Mouse (Mus musculus) liver, embryonic 11.5 days (tissue): ENCODE measurements around the gene Slc25a33. TPM values are rescaled to one million over a fixed set of nuclear protein-coding genes. Genes with fewer than 3 reads are reported as not detected.

ENCODE experiments used
- ATAC-seq: fragments of 200-750 bp; cut with Nextera tagmentation; replicated peaks from 2 replicates; pipeline ENCODE4 v1.8.0; 2017; ENCODE audit warnings: moderate number of reproducible peaks, mild to moderate bottlenecking, moderate TSS enrichment, moderate library complexity; ENCODE audit not compliant: low FRiP score
- DNase-seq: peaks from one replicate; pipeline ENCODE4 v3.0.0-alpha.2; 2017; ENCODE audit warnings: low spot score
- H3K27ac ChIP-seq: fragments of 300-500 bp; sonication (generic); 2 replicates; pipeline ENCODE4 v1.5.1; 2014; ENCODE audit warnings: mild to moderate bottlenecking, low read depth, low read length, control low read depth
- H3K27me3 ChIP-seq: fragments of 300-500 bp; sonication (generic); replicated peaks from 2 replicates; pipeline ENCODE4 v1.6.1; 2014; ENCODE audit warnings: low read length, mixed read lengths; ENCODE audit not compliant: control insufficient read depth, insufficient read depth
- H3K36me3 ChIP-seq: fragments of 300-500 bp; sonication (generic); 2 replicates; pipeline ENCODE4 v1.6.1; 2014; ENCODE audit warnings: mild to moderate bottlenecking, low read length, moderate library complexity, mixed read lengths; ENCODE audit not compliant: control insufficient read depth, insufficient read depth
- H3K4me1 ChIP-seq: fragments of 300-500 bp; sonication (generic); replicated peaks from 2 replicates; pipeline ENCODE4 v1.6.1; 2014; ENCODE audit warnings: low read length, mixed read lengths; ENCODE audit not compliant: control insufficient read depth, insufficient read depth
- H3K4me2 ChIP-seq: fragments of 300-500 bp; sonication (generic); 2 replicates; pipeline ENCODE4 v1.6.1; 2014; ENCODE audit warnings: mild to moderate bottlenecking, control low read depth, moderate library complexity
- H3K4me3 ChIP-seq: fragments of 300-500 bp; sonication (generic); 2 replicates; pipeline ENCODE4 v1.5.1; 2014; ENCODE audit warnings: low read depth, low read length, control low read depth
- H3K9ac ChIP-seq: fragments of 300-500 bp; sonication (generic); 2 replicates; pipeline ENCODE4 v1.6.1; 2014; ENCODE audit warnings: low read depth, low read length, control low read depth
- H3K9me3 ChIP-seq: fragments of 300-500 bp; sonication (generic); 2 replicates; pipeline ENCODE4 v1.6.1; 2016; ENCODE audit warnings: low read length, inconsistent platforms, mixed read lengths; ENCODE audit not compliant: control insufficient read depth
- WGBS: fragments of 180-500 bp; shearing (Covaris S2); extraction: QIAGEN DNeasy Blood & Tissue Kit; methylation state at CpG from one replicate; pipeline ENCODE4 v1.1.7; 2014; 5-methylcytosine and 5-hydroxymethylcytosine counted together
- polyA plus RNA-seq: library from polyadenylated mRNA; unstranded; fragments of >200 nt; fragmentation: Nextera tagmentation; extraction: Ambion mirVana; gene quantifications from 2 replicates; pipeline ENCODE4 v1.2.1, GENCODE M21; 2014

The Slc25a33 gene
- polyA plus RNA-seq, 1 experiment from 2014 or later = 23.2 TPM

- 17% methylated on average over 5 of the region's 5 CpGs for WGBS
- Histone ChIP-seq H3K27me3 (no peaks in the 10 kb centered on the region), H3K9me3 (no peaks in the 10 kb centered on the region), H3K36me3 (peaks cover 5% of the 10 kb centered on the region; the same call in 1 of the 2 replicates), H3K4me3 (no peak overlapping the region), H3K4me1 (no peaks in the 10 kb centered on the region), H3K9ac (no peak overlapping the region), H3K4me2 (no peak overlapping the region), H3K27ac (no peak overlapping the region)
- no peak for DNase-seq
- ATAC-seq = peak; percentile 86
Observed at GRCm38 (mm10) chr4:149710510-149710909, 63.6 kb downstream of the Slc25a33 start.

GRCm38 (mm10) chr4:149705941-149706340, 68.1 kb downstream of the Slc25a33 start:
- H3K4me2 ChIP-seq = no peak overlapping the region
- no peaks in the 10 kb centered on the region for H3K9me3 ChIP-seq
- H3K27me3 ChIP-seq = no peaks in the 10 kb centered on the region
- ATAC-seq (no peak), DNase-seq (no peak)
- no peak overlapping the region for H3K27ac ChIP-seq
- H3K4me3 ChIP-seq = no peak overlapping the region
- H3K4me1 ChIP-seq = 0 out of 2 replicates have a peak, but pooled peaks cover 7% of the 10 kb centered on the region
- WGBS = 88% methylated on average over 8 of the region's 8 CpGs
- no peaks in the 10 kb centered on the region for H3K36me3 ChIP-seq
- no peak overlapping the region for H3K9ac ChIP-seq

- H3K9me3 ChIP-seq = no peaks in the 10 kb centered on the region
Observed at GRCm38 (mm10) chr4:149705298-149705697, 68.8 kb downstream of the Slc25a33 start.

GRCm38 (mm10) chr4:149702210-149702979, 71.7 kb downstream of the Slc25a33 start, which contains the start of gene Pik3cd:
Gene Pik3cd, minus strand, starts transcription at chr4:149702571.
- no peak for DNase-seq
- peaks cover 8% of the 10 kb centered on the region for H3K4me1 ChIP-seq
- 40% methylated on average over 19 of the region's 19 CpGs for WGBS
- no peak within 1 kb of the TSS for H3K27ac ChIP-seq
- H3K36me3 ChIP-seq = no peaks in the 10 kb centered on the region
- H3K4me2 ChIP-seq = peak within 1 kb of the TSS; percentile 15
- no peaks in the 10 kb centered on the region for H3K27me3 ChIP-seq
- no peak within 1 kb of the TSS for H3K4me3 ChIP-seq
- H3K9ac ChIP-seq = no peak within 1 kb of the TSS
- H3K9me3 ChIP-seq = no peaks in the 10 kb centered on the region
- ATAC-seq = no peak

More at GRCm38 (mm10) chr4:149705298-149705697, 68.8 kb downstream of the Slc25a33 start:
- no peak overlapping the region for H3K4me2 ChIP-seq
- H3K4me1 ChIP-seq = 0 out of 2 replicates have a peak, but pooled peaks cover 7% of the 10 kb centered on the region
- DNase-seq (no peak), ATAC-seq (no peak)
- no peak overlapping the region for H3K9ac ChIP-seq
- no peak overlapping the region for H3K4me3 ChIP-seq
- H3K27me3 ChIP-seq = no peaks in the 10 kb centered on the region
- no peak overlapping the region for H3K27ac ChIP-seq
- WGBS = 47% methylated on average over 7 of the region's 7 CpGs
- no peaks in the 10 kb centered on the region for H3K36me3 ChIP-seq

GRCm38 (mm10) chr4:149701426-149702209, 72.5 kb downstream of the Slc25a33 start:
- H3K36me3 ChIP-seq = no peaks in the 10 kb centered on the region
- ATAC-seq (peak; percentile 51), DNase-seq (no peak)
- H3K27ac ChIP-seq = no peak overlapping the region
- peaks cover 16% of the 10 kb centered on the region for H3K4me1 ChIP-seq
- peak overlapping the region; percentile 15 for H3K4me2 ChIP-seq
- no peaks in the 10 kb centered on the region for H3K9me3 ChIP-seq
- no peak overlapping the region for H3K9ac ChIP-seq
- H3K4me3 ChIP-seq = no peak overlapping the region
- 57% methylated on average over 18 of the region's 18 CpGs for WGBS
- H3K27me3 ChIP-seq = no peaks in the 10 kb centered on the region

GRCm38 (mm10) chr4:149699953-149700352, 74.1 kb downstream of the Slc25a33 start:
- no peak for ATAC-seq
- Histone ChIP-seq H3K4me2 (no peak overlapping the region), H3K27ac (no peak overlapping the region), H3K4me3 (no peak overlapping the region), H3K27me3 (no peaks in the 10 kb centered on the region), H3K9me3 (no peaks in the 10 kb centered on the region), H3K36me3 (no peaks in the 10 kb centered on the region), H3K9ac (no peak overlapping the region), H3K4me1 (peaks cover 25% of the 10 kb centered on the region)
- no peak for DNase-seq
- WGBS = 83% methylated on average over 4 of the region's 4 CpGs

GRCm38 (mm10) chr4:149698197-149698821, 75.8 kb downstream of the Slc25a33 start:
- WGBS = under 1% methylated on average over 35 of the region's 35 CpGs
- peak overlapping the region; percentile 63 for H3K4me3 ChIP-seq
- H3K36me3 ChIP-seq = no peaks in the 10 kb centered on the region
- no peaks in the 10 kb centered on the region for H3K9me3 ChIP-seq
- DNase-seq (peak; percentile 79), ATAC-seq (peak; percentile 81)
- H3K4me1 ChIP-seq = peaks cover 25% of the 10 kb centered on the region
- peak overlapping the region; percentile 72 for H3K9ac ChIP-seq
- H3K27me3 ChIP-seq = no peaks in the 10 kb centered on the region
- H3K27ac ChIP-seq = peak overlapping the region; percentile 33; the same call in 1 of the 2 replicates
- peak overlapping the region; percentile 79 for H3K4me2 ChIP-seq

GRCm38 (mm10) chr4:149697506-149698196, 76.4 kb downstream of the Slc25a33 start:
- no peaks in the 10 kb centered on the region for H3K36me3 ChIP-seq
- H3K4me1 ChIP-seq = peaks cover 25% of the 10 kb centered on the region
- peak overlapping the region; percentile 63 for H3K4me3 ChIP-seq
- H3K27ac ChIP-seq = peak overlapping the region; percentile 33; the same call in 1 of the 2 replicates
- peak overlapping the region; percentile 79 for H3K4me2 ChIP-seq
- no peaks in the 10 kb centered on the region for H3K9me3 ChIP-seq
- peak overlapping the region; percentile 72 for H3K9ac ChIP-seq
- ATAC-seq (peak; percentile 27), DNase-seq (no peak)
- 9% methylated on average over 15 of the region's 15 CpGs for WGBS
- H3K27me3 ChIP-seq = no peaks in the 10 kb centered on the region
